Mouse (Mus musculus): Measurements from ENCODE around the gene Spata21.

Spata21 gene

GRCm38 (mm10) chr4:141088033-141088432, at the start of gene Spata21:
Gene Spata21, plus strand, starts transcription at chr4:141088333.
- no peak for DNase-seq

GRCm38 (mm10) chr4:141041117-141041516, 47.0 kb upstream of the Spata21 start:
- no peak for DNase-seq

GRCm38 (mm10) chr4:141044816-141045215, 43.3 kb upstream of the Spata21 start:
- peak in 1 of 2 experiments; percentile 58 for DNase-seq

- DNase-seq, result no peak
These were observed 39.2 kb upstream of the Spata21 start for GRCm38 (mm10) chr4:141048810-141049475.

- no peak for DNase-seq
These were observed 38.7 kb upstream of the Spata21 start for GRCm38 (mm10) chr4:141049476-141049835.

GRCm38 (mm10) chr4:141052442-141052841, 35.7 kb upstream of the Spata21 start:
- DNase-seq, result no peak

GRCm38 (mm10) chr4:141053138-141053537, 35.0 kb upstream of the Spata21 start:
- DNase-seq, result no peak

- no peak for DNase-seq
These were observed 34.5 kb upstream of the Spata21 start for GRCm38 (mm10) chr4:141053568-141054161.

GRCm38 (mm10) chr4:141056970-141057369, 31.2 kb upstream of the Spata21 start:
- no peak for DNase-seq

- DNase-seq, result no peak
These were observed 29.3 kb upstream of the Spata21 start for GRCm38 (mm10) chr4:141058835-141059234.

- no peak for DNase-seq
These were observed 28.3 kb upstream of the Spata21 start for GRCm38 (mm10) chr4:141059616-141060425.

GRCm38 (mm10) chr4:141060426-141061301, 27.5 kb upstream of the Spata21 start, which contains the start of gene Crocc:
Gene Crocc, minus strand, starts transcription at chr4:141060550.
- DNase-seq, result peak; percentile 99 to 100

GRCm38 (mm10) chr4:141064104-141064659, 24.0 kb upstream of the Spata21 start:
- DNase-seq, result no peak

GRCm38 (mm10) chr4:141065123-141065522, 23.0 kb upstream of the Spata21 start:
- peak; percentile 68 to 77 for DNase-seq

- no peak for DNase-seq
These were observed 21.2 kb upstream of the Spata21 start for GRCm38 (mm10) chr4:141066709-141067515.

GRCm38 (mm10) chr4:141067516-141068046, 20.6 kb upstream of the Spata21 start:
- DNase-seq, result no peak

GRCm38 (mm10) chr4:141068655-141069054, 19.5 kb upstream of the Spata21 start:
- no peak for DNase-seq

- DNase-seq, result peak in 1 of 2 experiments; percentile 35
These were observed 18.4 kb upstream of the Spata21 start for GRCm38 (mm10) chr4:141069731-141070130.

GRCm38 (mm10) chr4:141072502-141072901, 15.6 kb upstream of the Spata21 start:
- DNase-seq, result no peak

GRCm38 (mm10) chr4:141073661-141074060, 14.5 kb upstream of the Spata21 start:
- DNase-seq, result no peak

GRCm38 (mm10) chr4:141074109-141074508, 14.0 kb upstream of the Spata21 start:
- no peak for DNase-seq

Measured in spleen, adult 18-20 months (tissue).